Mouse (Mus musculus): ENCODE results near the gene Cacng7. TPM values are rescaled to one million over a fixed set of nuclear protein-coding genes. Genes with fewer than 3 reads are reported as not detected.

Gene Cacng7
- total RNA-seq, 2 experiments from 2014 or later, result 115 to 121 TPM

GRCm38 (mm10) chr7:3301628-3302555 is 30.9 kb upstream of the Cacng7 start:
- DNase-seq (ENCODE audit: low spot score in 2 of 2), result no peak

GRCm38 (mm10) chr7:3302556-3303275 is 30.0 kb upstream of the Cacng7 start:
- peak in 1 of 2 experiments; percentile 49 for DNase-seq (ENCODE audit: low spot score in 2 of 2)

GRCm38 (mm10) chr7:3303276-3303781 is 29.4 kb upstream of the Cacng7 start:
- DNase-seq (ENCODE audit: low spot score in 2 of 2), result peak; percentile 57 to 67

GRCm38 (mm10) chr7:3303789-3304188 is 29.0 kb upstream of the Cacng7 start:
- no peak for DNase-seq (ENCODE audit: low spot score in 2 of 2)

- DNase-seq (ENCODE audit: low spot score in 2 of 2), result peak; percentile 42 to 49
Measured at GRCm38 (mm10) chr7:3304298-3304697, 28.5 kb upstream of the Cacng7 start.

GRCm38 (mm10) chr7:3306400-3306799 is 26.4 kb upstream of the Cacng7 start:
- no peak for DNase-seq (ENCODE audit: low spot score in 2 of 2)

- no peak for DNase-seq (ENCODE audit: low spot score in 2 of 2)
Measured at GRCm38 (mm10) chr7:3308646-3309045, 24.1 kb upstream of the Cacng7 start.

- no peak for DNase-seq (ENCODE audit: low spot score in 2 of 2)
Measured at GRCm38 (mm10) chr7:3310233-3310632, 22.5 kb upstream of the Cacng7 start.

GRCm38 (mm10) chr7:3313571-3313970 is 19.2 kb upstream of the Cacng7 start:
- no peak for DNase-seq (ENCODE audit: low spot score in 2 of 2)

GRCm38 (mm10) chr7:3314121-3314520 is 18.6 kb upstream of the Cacng7 start:
- no peak for DNase-seq (ENCODE audit: low spot score in 2 of 2)

- no peak for DNase-seq (ENCODE audit: low spot score in 2 of 2)
Measured at GRCm38 (mm10) chr7:3317704-3318103, 15.1 kb upstream of the Cacng7 start.

GRCm38 (mm10) chr7:3320856-3321255 is 11.9 kb upstream of the Cacng7 start:
- DNase-seq (ENCODE audit: low spot score in 2 of 2), result no peak

- DNase-seq (ENCODE audit: low spot score in 2 of 2), result no peak
Measured at GRCm38 (mm10) chr7:3323826-3324225, 8.9 kb upstream of the Cacng7 start.

GRCm38 (mm10) chr7:3327961-3328360 is 4.8 kb upstream of the Cacng7 start:
- no peak for DNase-seq (ENCODE audit: low spot score in 2 of 2)

- DNase-seq (ENCODE audit: low spot score in 2 of 2), result peak; percentile 79 to 83
Measured at GRCm38 (mm10) chr7:3329776-3330546, 2.8 kb upstream of the Cacng7 start.

GRCm38 (mm10) chr7:3331171-3331570 is 1.6 kb upstream of the Cacng7 start:
- DNase-seq (ENCODE audit: low spot score in 2 of 2), result no peak

GRCm38 (mm10) chr7:3331581-3332223 is 1.1 kb upstream of the Cacng7 start:
- peak; percentile 81 to 90 for DNase-seq (ENCODE audit: low spot score in 2 of 2)

GRCm38 (mm10) chr7:3332224-3332615 is 535 bp upstream of the Cacng7 start:
- DNase-seq (ENCODE audit: low spot score in 2 of 2), result no peak

- no peak for DNase-seq (ENCODE audit: low spot score in 2 of 2)
Measured at GRCm38 (mm10) chr7:3333542-3333941, 787 bp downstream of the Cacng7 start.

- DNase-seq (ENCODE audit: low spot score in 2 of 2), result no peak
Measured at GRCm38 (mm10) chr7:3336412-3336811, 3.7 kb downstream of the Cacng7 start.

Measured in layer of hippocampus, postnatal 14 days (tissue).